Mouse (Mus musculus) lung, embryonic 15.5 days (tissue): ENCODE measurements around the gene Adnp. TPM values are rescaled to one million over a fixed set of nuclear protein-coding genes. Genes with fewer than 3 reads are reported as not detected.
A peak's percentile ranks its signal among the peaks of the same experiment; 100 is the strongest.

Source experiments
- ATAC-seq: fragments of 200-750 bp; cut with Nextera tagmentation; 2 replicates; pipeline ENCODE4 v1.8.0; 2017; ENCODE audit warnings: moderate number of reproducible peaks, borderline replicate concordance; ENCODE audit not compliant: low FRiP score, low TSS enrichment; ENCODE audit errors: extremely low read depth
- H3K27ac ChIP-seq: fragments of 300-500 bp; sonication (generic); 2 replicates; pipeline ENCODE4 v1.5.1; 2015; ENCODE audit warnings: moderate library complexity, mild to moderate bottlenecking, inconsistent platforms
- H3K27me3 ChIP-seq: fragments of 300-500 bp; sonication (generic); 2 replicates; pipeline ENCODE4 v1.6.1; 2015; ENCODE audit warnings: inconsistent platforms
- H3K36me3 ChIP-seq: fragments of 300-500 bp; sonication (generic); 2 replicates; pipeline ENCODE4 v1.6.1; 2015; ENCODE audit warnings: inconsistent platforms
- H3K4me1 ChIP-seq: fragments of 300-500 bp; sonication (generic); 2 replicates; pipeline ENCODE4 v1.6.1; 2015; ENCODE audit warnings: inconsistent platforms
- H3K4me2 ChIP-seq: fragments of 300-500 bp; sonication (generic); 2 replicates; pipeline ENCODE4 v1.6.1; 2015; ENCODE audit warnings: inconsistent platforms, mild to moderate bottlenecking, moderate library complexity
- H3K4me3 ChIP-seq: fragments of 300-500 bp; sonication (generic); 2 replicates; pipeline ENCODE4 v1.5.1; 2015; ENCODE audit warnings: mild to moderate bottlenecking, inconsistent platforms
- H3K9ac ChIP-seq: fragments of 300-500 bp; sonication (generic); 2 replicates; pipeline ENCODE4 v1.6.1; 2015; ENCODE audit warnings: inconsistent platforms
- H3K9me3 ChIP-seq: fragments of 300-500 bp; sonication (generic); 2 replicates; pipeline ENCODE4 v1.6.1; 2016; ENCODE audit warnings: inconsistent platforms
- WGBS: fragments of 180-500 bp; shearing (Covaris S2); methylation state at CpG from one replicate; pipeline ENCODE4 v1.1.7; 2015; 5-methylcytosine and 5-hydroxymethylcytosine counted together
- polyA plus RNA-seq: library from polyadenylated mRNA; unstranded; fragments of >200 nt; fragmentation: Nextera tagmentation; extraction: Ambion mirVana; gene quantifications from 2 replicates; pipeline ENCODE4 v1.2.1, GENCODE M21; 2015

The Adnp gene
- polyA plus RNA-seq, 1 experiment from 2014 or later, result 9.3 TPM

- H3K9ac ChIP-seq, result no peak overlapping the region
- H3K9me3 ChIP-seq, result no peaks in the 10 kb centered on the region
- peaks cover 36% of the 10 kb centered on the region for H3K4me1 ChIP-seq
- H3K27ac ChIP-seq, result no peak overlapping the region
- peak overlapping the region; percentile 75 for H3K4me2 ChIP-seq
- 68% methylated on average over 8 of the region's 8 CpGs for WGBS
- no peaks in the 10 kb centered on the region for H3K27me3 ChIP-seq
- H3K4me3 ChIP-seq, result peak overlapping the region; percentile 100
- ATAC-seq, result no peak
- peaks cover 20% of the 10 kb centered on the region; the same call in 1 of the 2 replicates for H3K36me3 ChIP-seq
Measured at GRCm38 (mm10) chr2:168204476-168204999, 2.4 kb downstream of the Adnp start.

- Histone ChIP-seq H3K9ac (no peak overlapping the region), H3K27me3 (no peaks in the 10 kb centered on the region), H3K27ac (no peak overlapping the region), H3K4me3 (no peak overlapping the region), H3K4me2 (no peak overlapping the region), H3K36me3 (peaks cover 17% of the 10 kb centered on the region; the same call in 1 of the 2 replicates), H3K4me1 (peaks cover 68% of the 10 kb centered on the region), H3K9me3 (no peaks in the 10 kb centered on the region)
- no peak for ATAC-seq
- WGBS, result 67% methylated on average over 4 of the region's 5 CpGs
Measured at GRCm38 (mm10) chr2:168200014-168200691, 6.8 kb downstream of the Adnp start.

GRCm38 (mm10) chr2:168199476-168199875 is 7.4 kb downstream of the Adnp start:
- Histone ChIP-seq H3K9me3 (no peaks in the 10 kb centered on the region), H3K4me3 (no peak overlapping the region), H3K4me1 (peaks cover 67% of the 10 kb centered on the region), H3K27me3 (no peaks in the 10 kb centered on the region), H3K9ac (no peak overlapping the region), H3K36me3 (peaks cover 17% of the 10 kb centered on the region; the same call in 1 of the 2 replicates), H3K4me2 (0 out of 2 replicates have a peak overlapping the region, but pooled peaks have one; percentile 8), H3K27ac (no peak overlapping the region)
- WGBS, result 84% methylated on average over 4 of the region's 4 CpGs
- ATAC-seq, result no peak

- H3K4me1 ChIP-seq, result peaks cover 71% of the 10 kb centered on the region
- no peak overlapping the region for H3K27ac ChIP-seq
- ATAC-seq, result no peak
- peaks cover 15% of the 10 kb centered on the region; the same call in 1 of the 2 replicates for H3K36me3 ChIP-seq
- no peak overlapping the region for H3K9ac ChIP-seq
- H3K4me3 ChIP-seq, result no peak overlapping the region
- no peak overlapping the region for H3K4me2 ChIP-seq
- no peaks in the 10 kb centered on the region for H3K9me3 ChIP-seq
- H3K27me3 ChIP-seq, result no peaks in the 10 kb centered on the region
- WGBS, result 67% methylated on average over 1 of the region's 1 CpGs
Measured at GRCm38 (mm10) chr2:168198421-168198820, 8.5 kb downstream of the Adnp start.

GRCm38 (mm10) chr2:168195721-168196120 is 11.2 kb downstream of the Adnp start:
- peaks cover 68% of the 10 kb centered on the region for H3K4me1 ChIP-seq
- WGBS, result 52% methylated on average over 2 of the region's 2 CpGs
- H3K9ac ChIP-seq, result no peak overlapping the region
- no peak for ATAC-seq
- H3K36me3 ChIP-seq, result peaks cover 19% of the 10 kb centered on the region; the same call in 1 of the 2 replicates
- H3K4me2 ChIP-seq, result no peak overlapping the region
- no peaks in the 10 kb centered on the region for H3K27me3 ChIP-seq
- no peak overlapping the region for H3K27ac ChIP-seq
- no peak overlapping the region for H3K4me3 ChIP-seq
- no peaks in the 10 kb centered on the region for H3K9me3 ChIP-seq

GRCm38 (mm10) chr2:168193685-168194084 is 13.2 kb downstream of the Adnp start:
- no peak for ATAC-seq
- H3K4me3 ChIP-seq, result no peak overlapping the region
- H3K27me3 ChIP-seq, result no peaks in the 10 kb centered on the region
- H3K27ac ChIP-seq, result no peak overlapping the region
- no peak overlapping the region for H3K4me2 ChIP-seq
- H3K36me3 ChIP-seq, result peaks cover 17% of the 10 kb centered on the region; the same call in 1 of the 2 replicates
- H3K9ac ChIP-seq, result no peak overlapping the region
- WGBS, result 45% methylated on average over 2 of the region's 2 CpGs
- peaks cover 52% of the 10 kb centered on the region for H3K4me1 ChIP-seq
- H3K9me3 ChIP-seq, result no peaks in the 10 kb centered on the region

- Histone ChIP-seq H3K4me2 (no peak overlapping the region), H3K27ac (no peak overlapping the region), H3K4me3 (no peak overlapping the region), H3K9ac (no peak overlapping the region), H3K36me3 (peaks cover 28% of the 10 kb centered on the region), H3K9me3 (no peaks in the 10 kb centered on the region), H3K27me3 (no peaks in the 10 kb centered on the region), H3K4me1 (peaks cover 38% of the 10 kb centered on the region)
- 88% methylated on average over 2 of the region's 2 CpGs for WGBS
- ATAC-seq, result no peak
Measured at GRCm38 (mm10) chr2:168191856-168192255, 15.1 kb downstream of the Adnp start.

- Histone ChIP-seq H3K27me3 (no peaks in the 10 kb centered on the region), H3K4me3 (no peak overlapping the region), H3K4me1 (no peaks in the 10 kb centered on the region), H3K9me3 (no peaks in the 10 kb centered on the region), H3K4me2 (no peak overlapping the region), H3K9ac (no peak overlapping the region), H3K36me3 (peaks cover 24% of the 10 kb centered on the region), H3K27ac (no peak overlapping the region)
- WGBS, result 59% methylated on average over 7 of the region's 7 CpGs
- no peak for ATAC-seq
Measured at GRCm38 (mm10) chr2:168175946-168176345, 31.0 kb downstream of the Adnp start.

- Histone ChIP-seq H3K4me1 (peaks cover 40% of the 10 kb centered on the region), H3K36me3 (peaks cover 4% of the 10 kb centered on the region; the same call in 1 of the 2 replicates), H3K27me3 (no peaks in the 10 kb centered on the region), H3K9ac (no peak overlapping the region), H3K4me3 (peak overlapping the region; percentile 15), H3K9me3 (no peaks in the 10 kb centered on the region), H3K4me2 (peak overlapping the region; percentile 43), H3K27ac (peak overlapping the region; percentile 76)
- ATAC-seq, result peak; percentile 60
- 12% methylated on average over 13 of the region's 13 CpGs for WGBS
Measured at GRCm38 (mm10) chr2:168170167-168170685, 36.7 kb downstream of the Adnp start.

GRCm38 (mm10) chr2:168169800-168170113 is 37.2 kb downstream of the Adnp start:
- ATAC-seq, result no peak; the same call in 1 of the 2 replicates
- peak overlapping the region; percentile 76 for H3K27ac ChIP-seq
- H3K4me3 ChIP-seq, result peak overlapping the region; percentile 15
- no peaks in the 10 kb centered on the region for H3K27me3 ChIP-seq
- H3K9me3 ChIP-seq, result no peaks in the 10 kb centered on the region
- H3K4me2 ChIP-seq, result peak overlapping the region; percentile 43
- H3K4me1 ChIP-seq, result peaks cover 40% of the 10 kb centered on the region
- 4% methylated on average over 9 of the region's 9 CpGs for WGBS
- no peaks in the 10 kb centered on the region for H3K36me3 ChIP-seq
- no peak overlapping the region for H3K9ac ChIP-seq

- peak overlapping the region; percentile 76 for H3K27ac ChIP-seq
- no peak overlapping the region for H3K9ac ChIP-seq
- peak; percentile 50 for ATAC-seq
- 30% methylated on average over 9 of the region's 9 CpGs for WGBS
- H3K4me2 ChIP-seq, result peak overlapping the region; percentile 43; the same call in 1 of the 2 replicates
- H3K4me1 ChIP-seq, result peaks cover 40% of the 10 kb centered on the region
- no peaks in the 10 kb centered on the region for H3K27me3 ChIP-seq
- no peaks in the 10 kb centered on the region for H3K9me3 ChIP-seq
- no peak overlapping the region for H3K4me3 ChIP-seq
- H3K36me3 ChIP-seq, result no peaks in the 10 kb centered on the region
Measured at GRCm38 (mm10) chr2:168168892-168169799, 37.8 kb downstream of the Adnp start.
